Comparison of ENCODE assay signal across 12 mouse cellular contexts in genomic region chr1:90272830-90273628, GRCm38 (mm10).
DNase-seq lines count a peak whose midpoint lies in the region; ATAC-seq and TF ChIP-seq lines count a peak whose summit lies in the region.
"Had no signal": no experiment of that assay in that cellular context is flagged by ENCODE, and none has a peak within 500 bp of the region (broad histone marks: within the 10 kb centered on the region; RNA-seq: fewer than 3 reads in every experiment).

No protein-coding gene starts in this region.

- TF ChIP-seq CTCF in heart, adult 2 months (IDR thresholded peaks at IDR 0.05), result no peak
- TF ChIP-seq CTCF in midbrain, postnatal 0 days (IDR thresholded peaks at IDR 0.05), result no peak

- no peak overlapping the region for H3K4me2 ChIP-seq in heart, embryonic 11.5 days
- H3K4me2 ChIP-seq in midbrain, postnatal 0 days (ENCODE audit: low read depth, low read length, poor library complexity, severe bottlenecking), result no peak overlapping the region
- H3K4me2 ChIP-seq in hindbrain, embryonic 16.5 days (ENCODE audit: low read length), result no peak overlapping the region
- H3K4me2 ChIP-seq in intestine, embryonic 16.5 days (ENCODE audit: low read depth, low read length), result no peak overlapping the region
- H3K4me2 ChIP-seq: midbrain, embryonic 12.5 days had no signal

- H3K4me3 ChIP-seq in heart, embryonic 11.5 days (ENCODE audit: low read depth, low read length), result no peak overlapping the region
- no peak overlapping the region for H3K4me3 ChIP-seq in heart, adult 2 months
- H3K4me3 ChIP-seq in midbrain, postnatal 0 days (ENCODE audit: low read depth, low read length), result no peak overlapping the region
- no peak overlapping the region for H3K4me3 ChIP-seq in midbrain, embryonic 10.5 days
- H3K4me3 ChIP-seq in hindbrain, embryonic 16.5 days (ENCODE audit: low read length), result no peak overlapping the region
- no peak overlapping the region for H3K4me3 ChIP-seq in intestine, embryonic 16.5 days (ENCODE audit: low read length)
- H3K4me3 ChIP-seq: layer of hippocampus, adult 2 months; midbrain, embryonic 12.5 days had no signal

- H3K27me3 ChIP-seq in heart, embryonic 11.5 days (ENCODE audit: control insufficient read depth, insufficient read depth, low read length), result no peaks in the 10 kb centered on the region
- no peaks in the 10 kb centered on the region for H3K27me3 ChIP-seq in heart, adult 2 months (ENCODE audit: control insufficient read depth, insufficient read depth, low read length)
- H3K27me3 ChIP-seq in midbrain, postnatal 0 days (ENCODE audit: insufficient read depth, low read length), result no peaks in the 10 kb centered on the region
- no peaks in the 10 kb centered on the region for H3K27me3 ChIP-seq in midbrain, embryonic 10.5 days (ENCODE audit: low read depth, poor library complexity, severe bottlenecking)
- H3K27me3 ChIP-seq in hindbrain, embryonic 16.5 days (replicated peaks; ENCODE audit: control insufficient read depth, insufficient read depth, low read length), result no peaks in the 10 kb centered on the region
- no peaks in the 10 kb centered on the region for H3K27me3 ChIP-seq in intestine, embryonic 16.5 days (replicated peaks; ENCODE audit: control insufficient read depth, insufficient read depth, low read length)
- H3K27me3 ChIP-seq: midbrain, embryonic 12.5 days had no signal

- no peak for DNase-seq in heart, adult 2 months
- peak; percentile 57 for DNase-seq in midbrain, postnatal 0 days (ENCODE audit: low spot score)
- DNase-seq in midbrain, embryonic 10.5 days (ENCODE audit: low spot score), result no peak
- no peak for DNase-seq in right cerebral cortex, postnatal 36 days (ENCODE audit: low spot score in 2 of 2)
- DNase-seq in cerebellum, adult 11 months, result no peak
- DNase-seq: spleen, adult 18-20 months; thymus, adult 2 months had no signal

- no peak for TF ChIP-seq POLR2A in heart, adult 2 months (IDR thresholded peaks at IDR 0.05; ENCODE audit: insufficient read depth, low read depth, low read length)

- H3K79me2 ChIP-seq in heart, adult 2 months (replicated peaks; ENCODE audit: control insufficient read depth, insufficient read depth, low read length), result no peaks in the 10 kb centered on the region

- no peak for ATAC-seq in heart, embryonic 11.5 days (replicated peaks; ENCODE audit: insufficient number of reproducible peaks, low FRiP score, low TSS enrichment)
- no peak for ATAC-seq in midbrain, postnatal 0 days (ENCODE audit: low FRiP score)
- ATAC-seq in hindbrain, embryonic 16.5 days, result peak; percentile 34; the same call in 1 of the 2 replicates
- ATAC-seq in intestine, embryonic 16.5 days, result no peak

- H3K9me3 ChIP-seq in heart, embryonic 11.5 days (replicated peaks; ENCODE audit: control insufficient read depth, low read length), result no peaks in the 10 kb centered on the region
- no peaks in the 10 kb centered on the region for H3K9me3 ChIP-seq in midbrain, postnatal 0 days (ENCODE audit: low read length)
- no peaks in the 10 kb centered on the region for H3K9me3 ChIP-seq in midbrain, embryonic 10.5 days (replicated peaks)
- H3K9me3 ChIP-seq in hindbrain, embryonic 16.5 days (ENCODE audit: control insufficient read depth, low read length), result no peaks in the 10 kb centered on the region
- no peaks in the 10 kb centered on the region for H3K9me3 ChIP-seq in intestine, embryonic 16.5 days (ENCODE audit: control insufficient read depth, low read length)
- H3K9me3 ChIP-seq: midbrain, embryonic 12.5 days had no signal

- H3K4me1 ChIP-seq in heart, embryonic 11.5 days (ENCODE audit: control insufficient read depth, insufficient read depth, low read length), result peaks cover 5% of the 10 kb centered on the region; the same call in 1 of the 2 replicates
- peaks cover 2% of the 10 kb centered on the region; the same call in 1 of the 2 replicates for H3K4me1 ChIP-seq in heart, adult 2 months (ENCODE audit: control insufficient read depth, insufficient read depth, low read length)
- 0 out of 2 replicates have a peak, but pooled peaks cover 7% of the 10 kb centered on the region for H3K4me1 ChIP-seq in midbrain, postnatal 0 days (ENCODE audit: insufficient read depth, low read length)
- H3K4me1 ChIP-seq in midbrain, embryonic 10.5 days, result 0 out of 2 replicates have a peak, but pooled peaks cover 4% of the 10 kb centered on the region
- peaks cover 13% of the 10 kb centered on the region for H3K4me1 ChIP-seq in hindbrain, embryonic 16.5 days (ENCODE audit: control insufficient read depth, insufficient read depth, low read depth, low read length)
- H3K4me1 ChIP-seq in intestine, embryonic 16.5 days (ENCODE audit: control insufficient read depth, insufficient read depth, low read length), result peaks cover 3% of the 10 kb centered on the region; the same call in 1 of the 2 replicates

- 0 out of 2 replicates have a peak overlapping the region, but pooled peaks have one; percentile 22 for H3K27ac ChIP-seq in heart, embryonic 11.5 days (ENCODE audit: low read depth, low read length)
- H3K27ac ChIP-seq in heart, adult 2 months, result no peak overlapping the region
- H3K27ac ChIP-seq in midbrain, postnatal 0 days (ENCODE audit: low read depth, low read length), result no peak overlapping the region
- no peak overlapping the region for H3K27ac ChIP-seq in midbrain, embryonic 10.5 days (replicated peaks)
- no peak overlapping the region for H3K27ac ChIP-seq in hindbrain, embryonic 16.5 days (ENCODE audit: low read depth, low read length)
- no peak overlapping the region for H3K27ac ChIP-seq in intestine, embryonic 16.5 days (ENCODE audit: low read length)
- H3K27ac ChIP-seq: layer of hippocampus, adult 2 months; midbrain, embryonic 12.5 days had no signal

- intact Hi-C loops in heart, adult 2 months (cut with DNase I), result no loop called here

- no peaks in the 10 kb centered on the region for H3K36me3 ChIP-seq in heart, embryonic 11.5 days (ENCODE audit: control insufficient read depth, insufficient read depth, low read length)
- no peaks in the 10 kb centered on the region for H3K36me3 ChIP-seq in heart, adult 2 months (ENCODE audit: control insufficient read depth, insufficient read depth, low read length)
- H3K36me3 ChIP-seq in midbrain, postnatal 0 days (ENCODE audit: insufficient read depth, low read length), result no peaks in the 10 kb centered on the region
- no peaks in the 10 kb centered on the region for H3K36me3 ChIP-seq in midbrain, embryonic 10.5 days
- H3K36me3 ChIP-seq in hindbrain, embryonic 16.5 days (ENCODE audit: control insufficient read depth, insufficient read depth, low read length), result no peaks in the 10 kb centered on the region
- H3K36me3 ChIP-seq in intestine, embryonic 16.5 days (ENCODE audit: control insufficient read depth, insufficient read depth, low read length), result no peaks in the 10 kb centered on the region
- H3K36me3 ChIP-seq: midbrain, embryonic 12.5 days had no signal

- no peak for TF ChIP-seq EP300 in heart, adult 2 months (IDR thresholded peaks at IDR 0.05; ENCODE audit: insufficient read depth, low read depth, low read length)

- H3K9ac ChIP-seq in heart, embryonic 11.5 days (ENCODE audit: low read depth, low read length), result no peak overlapping the region
- H3K9ac ChIP-seq in heart, adult 2 months (ENCODE audit: low read depth, low read length), result no peak overlapping the region
- no peak overlapping the region for H3K9ac ChIP-seq in midbrain, postnatal 0 days (replicated peaks; ENCODE audit: low read length, poor library complexity, severe bottlenecking)
- no peak overlapping the region for H3K9ac ChIP-seq in hindbrain, embryonic 16.5 days (ENCODE audit: low read depth, low read length)
- H3K9ac ChIP-seq in intestine, embryonic 16.5 days (ENCODE audit: low read depth, low read length), result no peak overlapping the region
- H3K9ac ChIP-seq: midbrain, embryonic 12.5 days had no signal

- WGBS in heart, embryonic 11.5 days (ENCODE audit: insufficient replicate concordance), result 77% methylated on average over 19 of the region's 19 CpGs
- 69% methylated on average over 19 of the region's 19 CpGs for WGBS in heart, adult 2 months
- WGBS in midbrain, postnatal 0 days, result 77% methylated on average over 19 of the region's 19 CpGs
- WGBS in midbrain, embryonic 10.5 days, result 90% methylated on average over 19 of the region's 19 CpGs
- 56% methylated on average over 19 of the region's 19 CpGs for WGBS in hindbrain, embryonic 16.5 days
- 73% methylated on average over 19 of the region's 19 CpGs for WGBS in intestine, embryonic 16.5 days
